Mouse (Mus musculus) urinary bladder, adult 2 months (tissue): ENCODE measurements around the gene Kalrn. TPM values are rescaled to one million over a fixed set of nuclear protein-coding genes. Genes with fewer than 3 reads are reported as not detected.

Source experiments
- DNase-seq: peaks from one replicate; pipeline ENCODE4 v3.0.0; 2022; ENCODE audit warnings: low spot score
- polyA plus RNA-seq: library from polyadenylated mRNA; depleted of rRNA; stranded (reverse); fragments of >200 nt; gene quantifications from 2 replicates; pipeline ENCODE4 v1.2.3, GENCODE M21; 2012

The Kalrn gene
- polyA plus RNA-seq, 1 experiment = 8.4 TPM

- no peak for DNase-seq
These were observed 310.4 kb downstream of the Kalrn start for GRCm38 (mm10) chr16:34262731-34263460.

DNA sequence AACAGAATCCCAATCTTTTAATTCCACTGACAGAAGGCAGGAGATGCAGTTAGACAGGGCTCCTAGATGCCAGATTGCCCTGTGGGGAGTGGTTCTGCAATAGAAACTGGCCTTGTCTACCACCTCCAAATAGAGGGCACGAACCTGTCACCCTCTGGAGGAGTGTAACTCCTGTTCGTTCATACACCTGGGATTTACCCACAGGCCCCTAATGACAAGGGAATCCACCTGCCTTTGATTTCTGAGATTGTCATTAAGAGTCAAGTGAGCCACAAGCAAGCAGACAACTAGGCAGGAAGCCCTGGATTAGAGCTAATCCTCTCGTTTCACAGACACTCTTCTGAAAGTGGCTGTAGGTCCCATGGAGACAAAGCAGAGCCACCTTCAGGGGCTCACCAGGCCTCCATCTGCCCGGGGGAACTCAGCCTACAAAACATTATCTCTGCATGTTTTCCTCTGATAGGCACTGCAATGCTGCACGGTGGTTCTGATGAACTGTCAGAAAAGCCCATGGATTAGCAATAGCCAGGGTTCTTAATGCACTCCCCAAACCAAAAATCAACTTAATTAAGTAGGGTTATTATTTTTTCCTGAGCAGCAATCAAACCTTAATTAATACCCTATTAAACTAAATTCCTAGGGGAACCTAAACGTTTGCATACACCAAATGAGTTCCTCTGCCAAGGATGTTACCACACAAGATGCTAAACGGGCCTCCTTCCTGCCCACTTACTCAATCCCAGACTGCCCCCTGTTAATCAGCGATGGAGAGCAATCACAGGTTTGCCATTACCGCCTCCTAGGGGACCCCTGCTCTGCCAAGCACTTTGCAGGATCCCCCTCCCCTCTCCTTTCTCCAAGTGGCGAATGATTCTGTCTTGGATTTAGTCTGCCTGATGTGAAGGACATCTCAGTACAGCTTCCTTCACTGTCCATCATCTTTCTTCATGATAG lies 312.1 kb downstream of the Kalrn start:
- no peak for DNase-seq

GRCm38 (mm10) chr16:34254646-34255022 lies 318.7 kb downstream of the Kalrn start:
- no peak for DNase-seq

- no peak for DNase-seq
These were observed 319.2 kb downstream of the Kalrn start for GRCm38 (mm10) chr16:34254002-34254645.

- no peak for DNase-seq
These were observed 320.7 kb downstream of the Kalrn start for GRCm38 (mm10) chr16:34252670-34253069.

DNA sequence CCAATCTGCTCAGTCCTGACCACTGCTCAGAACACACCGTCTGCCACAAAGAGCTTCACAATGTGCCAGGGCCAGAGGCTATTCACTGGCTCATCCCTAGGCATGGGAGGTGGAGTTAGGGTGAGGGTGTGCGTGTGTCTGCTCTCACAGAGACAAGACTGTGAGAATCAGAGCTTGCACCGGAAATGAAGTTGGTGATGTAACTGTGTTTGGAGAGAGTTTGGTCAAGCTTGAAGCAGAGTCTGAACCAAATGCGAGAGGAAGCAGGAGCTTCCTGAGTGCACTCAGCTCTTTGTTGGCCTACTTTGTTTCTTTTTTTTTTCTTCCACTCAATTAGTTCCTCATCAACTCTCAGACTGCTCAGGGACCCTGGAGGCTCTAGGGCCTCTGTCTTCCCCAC lies 325.1 kb downstream of the Kalrn start:
- DNase-seq = no peak

- no peak for DNase-seq
These were observed 331.2 kb downstream of the Kalrn start for GRCm38 (mm10) chr16:34241936-34242729.

GRCm38 (mm10) chr16:34239618-34240017 lies 333.7 kb downstream of the Kalrn start:
- DNase-seq = no peak

GRCm38 (mm10) chr16:34236898-34237611 lies 336.3 kb downstream of the Kalrn start:
- no peak for DNase-seq

DNA sequence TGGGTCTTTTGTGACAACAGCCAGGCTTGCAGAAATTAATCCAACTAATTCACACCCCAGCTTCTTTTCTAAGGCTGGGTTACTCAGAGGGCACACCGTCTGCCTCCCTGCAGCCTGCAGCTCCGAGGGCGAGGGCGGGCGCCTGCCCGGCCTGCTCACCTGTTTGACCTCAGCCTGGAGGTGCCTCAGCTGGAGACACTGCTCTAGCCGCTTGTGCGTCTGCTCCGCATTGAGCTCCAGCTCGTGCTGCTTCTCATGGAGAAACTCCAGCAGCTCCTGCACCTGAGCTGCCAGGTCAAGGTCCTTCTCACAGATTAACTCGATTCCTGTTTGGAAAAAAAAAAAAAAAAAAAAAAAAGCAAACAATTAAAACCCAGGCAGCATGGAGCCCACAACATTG lies 338.2 kb downstream of the Kalrn start:
- DNase-seq = no peak

GRCm38 (mm10) chr16:34231952-34232351 lies 341.4 kb downstream of the Kalrn start:
- DNase-seq = no peak

- DNase-seq = no peak
These were observed 342.2 kb downstream of the Kalrn start for GRCm38 (mm10) chr16:34231146-34231545.

GRCm38 (mm10) chr16:34229350-34229749 lies 344.0 kb downstream of the Kalrn start:
- no peak for DNase-seq

DNA sequence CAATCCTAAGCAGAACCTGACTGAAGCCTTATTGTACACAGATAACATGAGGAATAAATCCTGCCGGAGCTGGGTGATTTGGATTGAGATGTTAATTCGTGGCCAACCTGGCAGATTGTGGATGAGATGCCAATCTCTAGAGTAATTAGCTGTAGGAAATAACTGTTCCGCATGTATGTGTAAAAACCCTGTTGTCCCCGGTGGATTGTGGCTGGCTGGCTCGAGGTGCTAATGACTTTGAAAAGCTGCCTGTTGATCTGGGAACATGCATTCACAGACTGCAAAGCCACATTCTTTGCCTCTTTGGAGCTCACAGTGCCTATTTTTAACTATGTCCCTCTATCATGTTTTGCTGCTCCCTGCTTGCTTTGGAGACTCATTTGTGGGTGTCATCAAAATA lies 344.7 kb downstream of the Kalrn start:
- no peak for DNase-seq

DNA sequence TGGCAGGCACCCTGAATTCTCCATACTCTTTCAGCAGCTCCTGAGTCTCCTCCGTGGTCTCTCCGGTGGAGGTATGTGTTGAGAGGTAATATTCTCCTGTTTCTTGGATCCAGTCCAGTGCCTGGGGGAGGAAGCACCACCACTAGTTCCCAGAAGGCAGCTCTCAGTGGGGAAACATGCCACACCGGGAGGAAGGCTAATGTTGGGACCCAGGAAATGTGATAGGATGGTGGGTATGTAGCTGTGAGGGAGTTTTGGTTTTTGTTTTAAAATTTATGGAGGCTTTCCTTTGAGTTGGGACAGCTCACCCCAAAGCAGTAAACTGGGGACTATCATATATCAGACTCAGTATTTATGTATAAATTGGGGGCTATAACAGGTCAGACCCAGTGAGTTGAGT lies 361.2 kb downstream of the Kalrn start:
- DNase-seq = no peak

- no peak for DNase-seq
These were observed 362.1 kb downstream of the Kalrn start for GRCm38 (mm10) chr16:34211243-34211642.

- no peak for DNase-seq
These were observed 364.6 kb downstream of the Kalrn start for GRCm38 (mm10) chr16:34208748-34209147.

- DNase-seq = no peak
These were observed 365.4 kb downstream of the Kalrn start for GRCm38 (mm10) chr16:34207972-34208371.

DNA sequence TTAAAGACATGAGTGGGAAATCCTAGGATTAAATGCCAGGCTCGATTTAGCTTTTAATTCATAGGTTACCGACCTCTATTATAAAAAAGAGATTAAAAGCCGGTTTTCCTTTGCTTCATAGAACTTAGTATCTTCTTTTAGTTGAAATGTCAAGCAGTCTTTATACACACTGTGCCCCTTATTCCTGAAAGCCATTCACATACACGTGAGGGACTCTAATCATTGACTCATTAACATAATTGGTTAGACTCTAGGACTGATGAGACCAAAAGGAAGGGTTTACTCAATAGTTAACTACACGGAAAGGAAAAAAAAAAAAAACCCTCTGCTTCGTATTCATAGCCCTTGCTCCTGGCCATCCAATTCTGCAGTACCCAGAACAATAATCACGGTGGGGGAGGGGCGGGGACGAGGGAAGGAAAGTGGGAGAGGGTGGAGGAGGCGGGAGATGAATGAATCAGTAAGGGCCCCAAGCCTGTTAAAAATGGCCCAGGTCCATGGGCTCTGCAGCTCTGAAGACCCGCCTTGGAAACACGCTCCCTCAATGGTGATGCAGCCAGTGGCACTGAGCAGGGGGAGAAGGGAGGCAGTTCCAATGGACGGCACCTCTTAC lies 368.7 kb downstream of the Kalrn start:
- no peak for DNase-seq

- DNase-seq = no peak
These were observed 373.8 kb downstream of the Kalrn start for GRCm38 (mm10) chr16:34199543-34199942.
